Mouse (Mus musculus): ENCODE measurements around the gene Ywhah. TPM values are rescaled to one million over a fixed set of nuclear protein-coding genes. Genes with fewer than 3 reads are reported as not detected.
"Not testable (repeated sequence)": the region's sequence is repeated elsewhere in the genome, so short reads cannot be mapped to it uniquely, and the experiment has no call there.

The Ywhah gene
- polyA plus RNA-seq, 1 experiment from 2014 or later, result 517 TPM

GRCm38 (mm10) chr5:33034916-33035315 is 16.3 kb downstream of the Ywhah start:
- H3K27me3 ChIP-seq, result no peaks in the 10 kb centered on the region
- peaks cover 27% of the 10 kb centered on the region for H3K4me1 ChIP-seq (replicated peaks)
- no peaks in the 10 kb centered on the region for H3K36me3 ChIP-seq
- H3K9me3 ChIP-seq, result no peaks in the 10 kb centered on the region
- no peak for ATAC-seq
- H3K4me2 ChIP-seq (replicated peaks), result no peak overlapping the region
- H3K9ac ChIP-seq (replicated peaks), result no peak overlapping the region
- 29% methylated on average over 3 of the region's 3 CpGs for WGBS
- H3K27ac ChIP-seq, result no peak overlapping the region
- no peak overlapping the region for H3K4me3 ChIP-seq (replicated peaks)

DNA sequence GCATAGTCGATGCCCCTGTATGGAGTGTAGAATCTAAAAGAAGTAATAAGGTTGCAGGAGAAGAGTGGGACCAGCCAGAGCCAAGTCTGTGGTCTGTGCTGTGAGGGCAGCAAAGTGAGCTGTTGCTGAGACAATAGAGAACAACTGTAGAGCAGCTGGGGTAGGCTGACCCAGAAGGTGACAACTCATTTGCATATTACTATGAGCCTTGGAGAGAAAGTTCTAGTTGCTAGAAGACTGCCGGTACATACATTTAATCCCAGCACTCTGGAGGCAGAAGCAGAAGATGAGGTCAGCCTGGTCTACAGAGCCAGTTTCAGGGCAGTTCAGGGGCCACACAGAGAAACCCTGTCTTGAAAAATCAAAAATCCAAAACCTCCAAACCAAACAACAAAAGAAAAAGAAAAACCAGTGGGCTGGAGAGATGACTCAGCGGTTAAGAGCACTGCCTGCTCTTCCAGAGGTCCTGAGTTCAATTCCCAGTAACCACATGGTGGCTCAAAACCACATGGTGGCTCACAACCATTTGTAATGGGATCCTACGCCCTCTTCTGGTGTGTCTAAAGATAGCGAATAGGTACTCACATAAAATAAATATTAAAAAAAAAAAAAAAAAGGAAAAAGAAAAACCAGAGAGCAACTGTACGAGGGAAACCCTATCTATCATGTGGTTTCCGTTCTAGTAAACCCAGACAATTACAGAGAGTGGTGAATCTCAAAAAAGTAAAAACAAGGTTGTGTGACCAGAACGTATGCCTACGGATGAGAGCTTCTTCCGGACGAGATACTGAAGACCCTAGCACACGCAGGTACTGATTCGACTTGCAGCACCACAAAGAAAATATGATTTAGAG is 20.3 kb downstream of the Ywhah start:
- Histone ChIP-seq H3K4me1 (replicated peaks) (peaks cover 3% of the 10 kb centered on the region; the same call in 1 of the 2 replicates), H3K27ac (no peak overlapping the region), H3K36me3 (no peaks in the 10 kb centered on the region), H3K4me3 (replicated peaks) (no peak overlapping the region), H3K27me3 (no peaks in the 10 kb centered on the region), H3K9me3 (no peaks in the 10 kb centered on the region), H3K4me2 (replicated peaks) (peak overlapping the region; percentile 48), H3K9ac (replicated peaks) (no peak overlapping the region)
- 48% methylated on average over 13 of the region's 13 CpGs for WGBS
- no peak for ATAC-seq

DNA sequence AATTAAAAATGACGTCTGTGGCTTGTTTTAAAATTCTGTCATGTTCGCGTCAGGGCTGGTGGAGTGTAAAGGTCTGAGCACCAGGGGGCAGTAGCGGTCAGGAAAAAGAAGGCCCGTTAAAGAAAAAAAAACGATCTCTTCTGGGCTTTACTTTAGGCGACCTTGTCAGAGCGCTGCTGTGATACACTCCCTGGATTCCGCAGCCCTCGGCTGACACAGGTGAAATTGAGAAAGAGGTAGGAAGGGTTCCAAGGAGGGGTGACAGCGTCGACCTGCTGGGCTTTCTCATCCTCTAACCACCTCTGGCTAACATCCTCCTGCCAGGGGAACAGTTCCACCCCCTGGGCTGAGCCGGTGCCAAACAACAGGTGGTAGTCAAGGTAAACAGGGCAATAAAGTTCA is 20.9 kb downstream of the Ywhah start:
- H3K9me3 ChIP-seq, result no peaks in the 10 kb centered on the region
- peaks cover 3% of the 10 kb centered on the region; the same call in 1 of the 2 replicates for H3K4me1 ChIP-seq (replicated peaks)
- 8% methylated on average over 13 of the region's 13 CpGs for WGBS
- H3K4me2 ChIP-seq (replicated peaks), result peak overlapping the region; percentile 48
- no peak overlapping the region for H3K9ac ChIP-seq (replicated peaks)
- peak overlapping the region; percentile 8; the same call in 1 of the 2 replicates for H3K4me3 ChIP-seq (replicated peaks)
- no peak overlapping the region for H3K27ac ChIP-seq
- peak; percentile 55 for ATAC-seq
- H3K36me3 ChIP-seq, result no peaks in the 10 kb centered on the region
- H3K27me3 ChIP-seq, result no peaks in the 10 kb centered on the region

DNA sequence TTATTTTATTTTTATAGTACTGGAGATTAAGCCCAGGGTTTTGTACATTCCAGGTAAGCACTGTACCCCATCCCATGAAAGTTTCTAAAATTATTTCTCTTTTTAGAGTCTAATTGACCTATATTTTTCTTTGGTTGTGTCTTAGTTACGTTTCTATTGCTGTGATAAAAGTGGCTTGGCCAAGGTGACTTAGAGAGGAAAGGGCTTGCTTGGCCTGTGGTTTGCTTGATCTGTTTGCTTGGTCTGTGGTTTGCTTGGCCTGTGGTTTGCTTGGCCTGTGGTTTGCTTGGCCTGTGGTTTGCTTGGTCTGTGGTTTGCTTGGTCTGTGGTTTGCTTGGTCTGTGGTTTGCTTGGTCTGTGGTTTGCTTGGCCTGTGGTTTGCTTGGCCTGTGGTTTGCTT is 22.1 kb downstream of the Ywhah start:
- 73% methylated on average over 1 of the region's 1 CpGs for WGBS

DNA sequence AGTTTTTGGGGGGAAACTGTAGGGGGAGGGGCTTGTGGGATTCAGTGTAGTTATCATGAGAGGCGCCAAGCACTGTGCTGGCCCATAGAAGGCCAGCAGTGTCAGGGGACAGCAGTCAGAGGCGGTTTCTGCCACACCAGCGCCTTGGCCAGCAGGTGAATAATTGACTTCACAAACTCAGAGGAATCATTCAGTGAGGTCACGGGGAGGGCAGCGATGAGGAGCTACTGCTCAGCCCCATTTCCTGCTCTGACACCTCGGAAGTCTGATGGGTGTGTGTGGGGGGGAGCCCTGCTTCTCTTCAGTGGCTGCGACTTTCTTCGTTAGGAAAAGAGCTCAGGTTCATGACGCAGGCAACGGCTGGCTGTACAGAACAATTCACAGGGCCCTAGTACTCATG is 24.8 kb downstream of the Ywhah start:
- H3K4me1 ChIP-seq (replicated peaks), result peaks cover 3% of the 10 kb centered on the region; the same call in 1 of the 2 replicates
- ATAC-seq, result no peak
- no peak overlapping the region for H3K4me3 ChIP-seq (replicated peaks)
- no peak overlapping the region for H3K4me2 ChIP-seq (replicated peaks)
- no peaks in the 10 kb centered on the region for H3K9me3 ChIP-seq
- H3K27me3 ChIP-seq, result no peaks in the 10 kb centered on the region
- WGBS, result 81% methylated on average over 10 of the region's 10 CpGs
- H3K9ac ChIP-seq (replicated peaks), result no peak overlapping the region
- no peak overlapping the region for H3K27ac ChIP-seq
- no peaks in the 10 kb centered on the region for H3K36me3 ChIP-seq

More for the DNA sequence above, 22.1 kb downstream of the Ywhah start:
- not testable (repeated sequence) for H3K4me3 ChIP-seq (replicated peaks); H3K27me3 ChIP-seq; ATAC-seq; H3K27ac ChIP-seq; H3K36me3 ChIP-seq; H3K9me3 ChIP-seq; H3K4me2 ChIP-seq (replicated peaks); H3K9ac ChIP-seq (replicated peaks); H3K4me1 ChIP-seq (replicated peaks)

- Histone ChIP-seq H3K4me1 (replicated peaks) (no peaks in the 10 kb centered on the region), H3K9me3 (no peaks in the 10 kb centered on the region), H3K36me3 (no peaks in the 10 kb centered on the region), H3K9ac (replicated peaks) (no peak overlapping the region), H3K4me3 (replicated peaks) (no peak overlapping the region), H3K27me3 (no peaks in the 10 kb centered on the region), H3K27ac (no peak overlapping the region), H3K4me2 (replicated peaks) (no peak overlapping the region)
- ATAC-seq, result no peak
- 94% methylated on average over 12 of the region's 12 CpGs for WGBS
These were observed 26.2 kb downstream of the Ywhah start for GRCm38 (mm10) chr5:33044636-33045315.

DNA sequence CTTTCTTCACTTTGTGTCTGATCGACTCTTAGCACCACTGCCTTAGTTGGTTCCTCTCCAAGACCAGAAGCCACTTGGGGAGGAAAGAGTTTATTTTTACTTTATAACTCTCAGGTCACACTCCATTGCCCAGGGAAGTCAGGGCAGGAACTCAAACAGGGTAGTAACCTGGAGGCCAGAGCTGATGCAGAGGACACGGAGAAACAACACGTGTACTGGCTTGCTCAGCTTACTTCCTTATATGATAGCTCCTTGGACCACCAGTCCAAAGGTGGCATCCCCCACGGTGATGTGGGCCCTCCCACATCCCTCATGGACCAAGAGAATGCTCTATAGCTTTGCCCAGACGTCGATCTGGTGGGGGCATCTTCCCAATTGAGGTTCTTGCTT is 26.7 kb downstream of the Ywhah start:
- no peaks in the 10 kb centered on the region for H3K9me3 ChIP-seq
- H3K4me2 ChIP-seq (replicated peaks), result no peak overlapping the region
- H3K9ac ChIP-seq (replicated peaks), result no peak overlapping the region
- H3K4me1 ChIP-seq (replicated peaks), result no peaks in the 10 kb centered on the region
- no peaks in the 10 kb centered on the region for H3K36me3 ChIP-seq
- H3K27me3 ChIP-seq, result no peaks in the 10 kb centered on the region
- ATAC-seq, result no peak
- H3K4me3 ChIP-seq (replicated peaks), result no peak overlapping the region
- WGBS, result 89% methylated on average over 6 of the region's 6 CpGs
- H3K27ac ChIP-seq, result no peak overlapping the region

DNA sequence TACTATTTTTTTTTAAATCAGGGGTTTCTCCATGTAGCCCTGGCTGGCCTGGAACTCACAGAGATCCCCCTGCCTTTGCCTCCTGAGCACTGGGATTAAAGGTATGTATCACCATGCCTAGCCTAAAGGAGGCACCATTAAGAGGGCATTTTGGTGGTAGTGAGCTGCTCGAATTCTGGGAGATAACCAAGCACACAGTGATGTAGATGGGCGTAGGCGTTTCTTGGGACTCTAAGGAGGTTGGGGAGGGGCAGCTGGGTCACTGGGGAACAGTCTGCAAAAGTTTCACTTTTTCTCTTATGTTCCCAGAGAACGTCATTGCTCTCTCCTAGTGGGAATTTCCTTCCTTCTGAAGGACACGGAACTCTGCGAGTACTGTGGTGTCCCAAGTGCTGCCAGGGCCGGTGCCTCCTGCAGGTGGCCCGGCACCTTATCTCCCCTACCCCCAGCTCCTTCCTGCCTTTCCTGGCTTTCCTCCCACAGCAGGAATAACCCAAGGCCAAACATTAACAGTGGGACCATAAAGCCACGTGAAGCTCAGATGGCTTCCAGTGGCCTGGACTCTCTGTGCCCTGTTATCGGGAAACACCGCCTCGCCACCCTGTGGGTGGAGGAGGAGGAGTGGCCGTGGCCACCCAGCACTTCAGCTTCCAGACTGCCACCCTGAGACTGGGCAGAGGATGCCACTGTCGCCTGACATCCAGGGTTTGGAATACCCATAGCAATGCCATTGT is 34.4 kb downstream of the Ywhah start:
- H3K4me2 ChIP-seq (replicated peaks), result no peak overlapping the region
- H3K4me1 ChIP-seq (replicated peaks), result no peaks in the 10 kb centered on the region
- 83% methylated on average over 14 of the region's 14 CpGs for WGBS
- no peak for ATAC-seq
- H3K27ac ChIP-seq, result no peak overlapping the region
- no peaks in the 10 kb centered on the region for H3K27me3 ChIP-seq
- no peaks in the 10 kb centered on the region for H3K9me3 ChIP-seq
- H3K9ac ChIP-seq (replicated peaks), result no peak overlapping the region
- H3K36me3 ChIP-seq, result no peaks in the 10 kb centered on the region
- H3K4me3 ChIP-seq (replicated peaks), result no peak overlapping the region

DNA sequence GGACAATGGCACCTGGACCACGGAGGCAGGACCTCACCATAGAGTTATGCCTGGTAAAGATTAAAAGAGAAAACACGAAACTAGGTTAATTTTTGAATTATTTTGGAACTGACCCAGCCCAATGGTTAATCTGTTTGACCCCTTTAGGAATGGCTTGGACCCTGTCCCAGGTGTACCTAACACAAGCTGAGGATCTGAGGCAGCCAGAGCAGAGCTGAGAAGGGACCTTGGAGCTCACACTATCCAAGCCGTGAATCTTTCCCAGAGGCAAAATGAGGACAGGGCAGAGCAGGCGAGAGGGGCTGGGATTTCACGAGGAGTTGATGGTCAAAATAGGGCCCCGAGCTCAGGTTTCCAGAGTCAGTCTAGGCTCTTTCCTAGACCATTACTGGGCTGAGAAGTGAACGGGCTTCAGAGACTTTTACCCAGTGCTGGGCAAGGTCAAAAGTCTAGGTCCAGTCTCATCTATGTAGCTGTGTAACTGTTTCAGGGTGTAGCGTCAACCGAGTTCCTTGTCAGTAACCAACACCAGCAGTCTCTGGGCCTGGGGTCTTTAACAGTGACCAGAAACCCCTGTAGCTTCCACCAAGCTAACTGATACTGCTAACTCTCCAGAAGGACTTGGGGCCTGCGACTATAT is 37.6 kb downstream of the Ywhah start:
- Histone ChIP-seq H3K4me3 (replicated peaks) (no peak overlapping the region), H3K36me3 (no peaks in the 10 kb centered on the region), H3K4me1 (replicated peaks) (no peaks in the 10 kb centered on the region), H3K9me3 (no peaks in the 10 kb centered on the region), H3K27me3 (no peaks in the 10 kb centered on the region), H3K9ac (replicated peaks) (no peak overlapping the region), H3K4me2 (replicated peaks) (no peak overlapping the region), H3K27ac (no peak overlapping the region)
- WGBS, result 82% methylated on average over 10 of the region's 10 CpGs
- no peak for ATAC-seq

DNA sequence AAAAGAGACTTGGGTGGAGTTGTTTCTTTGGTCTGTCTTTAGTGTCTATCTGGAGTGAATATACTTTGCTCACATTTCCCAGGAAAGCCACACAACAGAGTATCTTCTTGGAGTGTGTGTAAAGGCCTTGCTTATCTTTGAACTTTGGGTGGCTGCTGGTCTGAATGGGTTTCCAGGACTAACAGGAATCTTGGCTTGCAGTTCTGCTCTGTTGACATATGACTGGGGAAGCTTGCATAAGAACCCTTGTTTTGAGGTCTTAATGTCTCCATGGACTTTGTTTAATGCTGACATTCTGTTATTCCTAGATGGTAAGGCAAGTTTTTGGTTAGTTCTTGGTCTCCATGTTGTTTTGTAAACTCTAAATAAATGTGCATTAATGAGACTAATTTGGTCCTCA is 51.5 kb downstream of the Ywhah start:
- ATAC-seq, result no peak
- no peak overlapping the region for H3K4me3 ChIP-seq (replicated peaks)

GRCm38 (mm10) chr5:33076490-33077191 is 58.0 kb downstream of the Ywhah start:
- Histone ChIP-seq H3K4me3 (replicated peaks) (no peak overlapping the region), H3K9ac (replicated peaks) (no peak overlapping the region), H3K9me3 (no peaks in the 10 kb centered on the region), H3K27me3 (no peaks in the 10 kb centered on the region), H3K4me1 (replicated peaks) (no peaks in the 10 kb centered on the region), H3K27ac (no peak overlapping the region), H3K36me3 (no peaks in the 10 kb centered on the region), H3K4me2 (replicated peaks) (no peak overlapping the region)
- WGBS, result 87% methylated on average over 6 of the region's 6 CpGs
- no peak for ATAC-seq

More for the DNA sequence above, 51.5 kb downstream of the Ywhah start:
- Histone ChIP-seq H3K27me3 (no peaks in the 10 kb centered on the region), H3K9ac (replicated peaks) (no peak overlapping the region), H3K36me3 (no peaks in the 10 kb centered on the region), H3K27ac (no peak overlapping the region), H3K4me2 (replicated peaks) (no peak overlapping the region), H3K4me1 (replicated peaks) (no peaks in the 10 kb centered on the region), H3K9me3 (no peaks in the 10 kb centered on the region)
